Mouse (Mus musculus) neural tube, embryonic 13.5 days (tissue): ENCODE measurements around the gene Dkk3. TPM values are rescaled to one million over a fixed set of nuclear protein-coding genes. Genes with fewer than 3 reads are reported as not detected.

Experiments
- ATAC-seq: fragments of 200-750 bp; cut with Nextera tagmentation; 2 replicates; pipeline ENCODE4 v1.8.0; 2017; ENCODE audit warnings: low read depth, mild to moderate bottlenecking, moderate TSS enrichment, moderate library complexity
- H3K27ac ChIP-seq: fragments of 300-500 bp; sonication (generic); replicated peaks from 2 replicates; pipeline ENCODE4 v1.5.1; 2015; ENCODE audit warnings: moderate library complexity, mild to moderate bottlenecking, inconsistent platforms
- H3K27me3 ChIP-seq: fragments of 300-500 bp; sonication (generic); 2 replicates; pipeline ENCODE4 v1.6.1; 2015; ENCODE audit warnings: mild to moderate bottlenecking, inconsistent platforms
- H3K36me3 ChIP-seq: fragments of 300-500 bp; sonication (generic); 2 replicates; pipeline ENCODE4 v1.6.1; 2015; ENCODE audit warnings: mild to moderate bottlenecking, inconsistent platforms
- H3K4me1 ChIP-seq: fragments of 300-500 bp; sonication (generic); replicated peaks from 2 replicates; pipeline ENCODE4 v1.6.1; 2015; ENCODE audit warnings: inconsistent platforms
- H3K4me2 ChIP-seq: fragments of 300-500 bp; sonication (generic); 2 replicates; pipeline ENCODE4 v1.6.1; 2015; ENCODE audit warnings: inconsistent platforms, mild to moderate bottlenecking, moderate library complexity
- H3K4me3 ChIP-seq: fragments of 300-500 bp; sonication (generic); 2 replicates; pipeline ENCODE4 v1.5.1; 2015; ENCODE audit warnings: mild to moderate bottlenecking, inconsistent platforms
- H3K9ac ChIP-seq: fragments of 300-500 bp; sonication (generic); 2 replicates; pipeline ENCODE4 v1.6.1; 2015; ENCODE audit warnings: moderate library complexity, mild to moderate bottlenecking, inconsistent platforms
- H3K9me3 ChIP-seq: fragments of 300-500 bp; sonication (generic); 2 replicates; pipeline ENCODE4 v1.6.1; 2016; ENCODE audit warnings: inconsistent platforms
- WGBS: fragments of 180-500 bp; shearing (Covaris S2); methylation state at CpG from one replicate; pipeline ENCODE4 v1.1.7; 2015; 5-methylcytosine and 5-hydroxymethylcytosine counted together
- polyA plus RNA-seq: library from polyadenylated mRNA; unstranded; fragments of >200 nt; fragmentation: Nextera tagmentation; extraction: Ambion mirVana; gene quantifications from 2 replicates; pipeline ENCODE4 v1.2.1, GENCODE M21; 2015

Dkk3 gene
- polyA plus RNA-seq, 1 experiment from 2014 or later = 22.5 TPM

DNA sequence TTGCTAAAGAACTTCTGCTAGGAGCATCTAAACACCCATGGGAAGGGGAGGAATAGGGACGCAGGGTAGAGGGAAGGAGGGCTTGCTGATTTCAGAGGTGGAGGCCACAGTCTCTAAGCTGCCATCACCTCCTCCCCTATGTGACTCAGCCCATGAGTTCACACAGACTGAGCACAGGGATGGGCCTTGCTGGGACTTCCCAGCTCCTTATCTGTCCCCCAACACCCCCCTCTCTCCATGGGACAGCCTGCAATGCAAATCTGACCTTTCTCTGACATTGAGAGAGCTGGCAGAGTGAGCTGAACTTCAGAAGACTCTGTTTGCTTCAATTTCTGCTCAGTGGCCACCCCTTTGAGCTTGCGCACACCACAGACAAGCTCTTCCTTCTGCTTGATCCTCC is 18.1 kb downstream of the Dkk3 start:
- 93% methylated on average over 2 of the region's 2 CpGs for WGBS
- no peak overlapping the region for H3K27ac ChIP-seq
- no peak overlapping the region for H3K4me2 ChIP-seq
- no peaks in the 10 kb centered on the region for H3K9me3 ChIP-seq
- no peak overlapping the region for H3K4me3 ChIP-seq
- H3K9ac ChIP-seq = no peak overlapping the region
- H3K4me1 ChIP-seq = peaks cover 19% of the 10 kb centered on the region
- no peak for ATAC-seq
- no peaks in the 10 kb centered on the region for H3K36me3 ChIP-seq
- no peaks in the 10 kb centered on the region for H3K27me3 ChIP-seq

DNA sequence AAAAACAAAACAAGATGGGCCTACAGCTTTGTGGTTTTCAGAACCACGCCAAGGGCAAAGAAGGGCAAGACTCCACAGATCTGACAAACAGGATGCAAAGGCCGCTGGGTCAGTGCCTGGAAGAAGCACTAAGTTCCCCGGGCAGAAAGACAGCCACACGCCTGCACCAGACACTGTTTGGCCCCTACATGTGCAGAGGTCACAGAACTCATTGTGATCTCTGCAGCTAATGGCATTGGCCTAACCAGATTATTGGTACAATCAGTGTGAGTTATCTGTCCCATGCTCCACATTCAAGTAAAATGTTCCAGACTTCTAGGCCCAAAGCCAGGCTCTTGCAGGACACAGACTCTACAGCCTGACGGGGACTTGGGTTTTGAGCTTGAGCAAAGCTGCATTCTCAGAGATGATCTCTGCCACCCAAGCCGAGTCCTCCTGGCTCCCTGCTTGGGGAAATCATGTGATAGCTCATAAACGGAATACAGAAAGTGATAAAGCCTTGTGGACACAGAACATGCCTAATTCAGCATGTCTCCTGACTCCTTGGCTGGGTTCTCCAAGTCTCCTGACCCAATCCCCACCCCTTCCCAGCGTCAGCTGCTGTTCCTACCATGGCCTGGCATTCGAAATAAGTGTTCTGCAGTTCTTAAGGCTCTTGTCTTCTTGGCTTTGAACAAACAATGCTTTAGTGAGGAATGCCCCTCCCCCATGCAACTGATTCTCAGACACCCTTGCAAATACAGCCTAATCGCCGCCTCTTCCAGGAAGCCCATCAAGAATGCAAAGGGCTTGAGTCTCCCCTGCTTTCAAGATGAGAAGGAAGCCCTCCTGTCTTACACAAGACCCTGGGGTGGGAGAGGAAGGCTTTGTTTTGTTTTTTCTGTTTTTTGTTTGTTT is 20.1 kb downstream of the Dkk3 start:
- Histone ChIP-seq H3K27ac (no peak overlapping the region), H3K36me3 (no peaks in the 10 kb centered on the region), H3K4me3 (no peak overlapping the region), H3K9ac (no peak overlapping the region), H3K9me3 (no peaks in the 10 kb centered on the region), H3K27me3 (no peaks in the 10 kb centered on the region), H3K4me2 (no peak overlapping the region), H3K4me1 (peaks cover 11% of the 10 kb centered on the region)
- no peak for ATAC-seq
- WGBS = 77% methylated on average over 11 of the region's 11 CpGs

DNA sequence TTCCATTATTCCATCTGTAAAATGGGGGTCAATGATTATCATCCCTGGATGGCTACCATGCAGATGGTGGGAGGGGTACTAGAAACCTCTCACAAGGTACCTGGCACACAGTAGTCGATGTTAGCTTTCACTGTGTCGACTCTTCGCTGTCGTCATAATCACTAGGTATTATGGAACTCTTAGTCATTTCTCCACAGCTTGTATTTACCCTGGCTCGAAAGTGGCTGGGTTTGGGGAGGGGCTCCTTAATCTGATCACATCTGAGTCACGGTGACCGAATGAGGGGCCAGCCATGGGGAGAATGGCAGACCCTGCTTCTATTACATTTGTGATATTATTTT is 20.7 kb downstream of the Dkk3 start:
- no peak overlapping the region for H3K9ac ChIP-seq
- H3K4me1 ChIP-seq = peaks cover 5% of the 10 kb centered on the region
- H3K27ac ChIP-seq = no peak overlapping the region
- no peaks in the 10 kb centered on the region for H3K27me3 ChIP-seq
- no peak for ATAC-seq
- H3K36me3 ChIP-seq = no peaks in the 10 kb centered on the region
- no peak overlapping the region for H3K4me3 ChIP-seq
- H3K4me2 ChIP-seq = no peak overlapping the region
- WGBS = 93% methylated on average over 7 of the region's 7 CpGs
- no peaks in the 10 kb centered on the region for H3K9me3 ChIP-seq

DNA sequence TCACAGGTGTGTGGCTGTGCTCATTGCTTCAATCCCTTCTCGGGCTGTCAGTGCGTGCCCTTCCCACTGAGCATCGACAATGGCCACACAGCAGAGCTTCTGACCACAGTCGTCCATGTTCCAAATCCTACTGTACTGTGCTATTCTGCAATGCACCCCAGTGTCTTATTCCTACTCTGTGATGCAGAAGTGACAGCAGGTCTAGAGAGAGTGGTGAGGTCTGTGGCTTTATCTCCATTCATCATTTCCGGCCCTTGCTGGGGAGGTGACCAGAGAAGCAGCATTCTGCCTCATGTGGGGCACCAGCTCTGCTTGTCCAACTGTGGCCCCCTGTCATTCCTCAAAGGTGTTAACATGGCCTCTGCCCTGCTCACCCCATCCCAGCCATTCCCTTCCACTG is 22.3 kb downstream of the Dkk3 start:
- Histone ChIP-seq H3K27ac (no peak overlapping the region), H3K36me3 (no peaks in the 10 kb centered on the region), H3K9me3 (no peaks in the 10 kb centered on the region), H3K9ac (no peak overlapping the region), H3K4me1 (no peaks in the 10 kb centered on the region), H3K4me2 (no peak overlapping the region), H3K27me3 (no peaks in the 10 kb centered on the region), H3K4me3 (no peak overlapping the region)
- WGBS = 83% methylated on average over 5 of the region's 5 CpGs
- no peak for ATAC-seq

DNA sequence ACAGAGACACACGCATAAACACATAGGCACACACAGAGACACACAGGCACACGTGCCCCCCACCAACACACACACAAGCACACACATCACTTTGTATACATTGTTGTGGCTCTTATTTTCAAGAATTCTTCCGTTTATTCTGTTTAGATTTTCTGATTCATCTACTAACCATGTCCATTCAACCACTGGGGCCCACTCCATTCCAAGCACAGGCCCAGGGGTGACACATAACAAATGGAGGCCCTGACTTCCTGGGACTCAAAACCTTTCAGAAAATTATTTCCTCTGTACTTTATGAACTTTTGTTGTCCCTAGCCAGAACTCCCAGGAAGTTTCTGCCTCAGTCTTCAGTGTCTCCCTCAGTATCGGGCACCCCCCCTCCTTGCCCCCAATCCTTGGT is 23.7 kb downstream of the Dkk3 start:
- no peak for ATAC-seq
- Histone ChIP-seq H3K4me2 (no peak overlapping the region), H3K4me3 (no peak overlapping the region), H3K36me3 (no peaks in the 10 kb centered on the region), H3K27me3 (no peaks in the 10 kb centered on the region), H3K27ac (no peak overlapping the region), H3K9ac (no peak overlapping the region), H3K4me1 (no peaks in the 10 kb centered on the region), H3K9me3 (no peaks in the 10 kb centered on the region)
- WGBS = 95% methylated on average over 4 of the region's 4 CpGs

DNA sequence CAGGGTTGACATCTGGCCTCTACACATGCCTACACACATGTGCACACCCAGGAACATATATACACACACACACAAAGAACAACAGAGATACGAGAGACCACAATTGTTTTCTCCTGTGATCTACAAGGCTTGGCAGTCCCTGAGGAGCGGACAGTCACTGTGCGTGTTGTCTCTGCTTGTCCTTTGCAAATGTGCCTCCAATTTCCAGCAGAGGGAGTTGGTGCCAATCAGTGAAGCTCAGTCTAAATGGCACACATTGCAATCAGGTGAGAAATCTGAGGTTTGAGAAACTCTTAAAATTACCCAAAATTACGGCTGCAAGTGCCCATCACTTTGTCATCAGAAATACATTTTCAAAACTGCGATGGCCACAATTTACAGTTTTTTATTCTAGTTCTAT is 25.6 kb downstream of the Dkk3 start:
- H3K4me2 ChIP-seq = no peak overlapping the region
- no peak overlapping the region for H3K4me3 ChIP-seq
- no peak overlapping the region for H3K9ac ChIP-seq
- H3K27me3 ChIP-seq = no peaks in the 10 kb centered on the region
- WGBS = 91% methylated on average over 5 of the region's 5 CpGs
- ATAC-seq = no peak
- H3K9me3 ChIP-seq = no peaks in the 10 kb centered on the region
- no peak overlapping the region for H3K27ac ChIP-seq
- no peaks in the 10 kb centered on the region for H3K36me3 ChIP-seq
- no peaks in the 10 kb centered on the region for H3K4me1 ChIP-seq

DNA sequence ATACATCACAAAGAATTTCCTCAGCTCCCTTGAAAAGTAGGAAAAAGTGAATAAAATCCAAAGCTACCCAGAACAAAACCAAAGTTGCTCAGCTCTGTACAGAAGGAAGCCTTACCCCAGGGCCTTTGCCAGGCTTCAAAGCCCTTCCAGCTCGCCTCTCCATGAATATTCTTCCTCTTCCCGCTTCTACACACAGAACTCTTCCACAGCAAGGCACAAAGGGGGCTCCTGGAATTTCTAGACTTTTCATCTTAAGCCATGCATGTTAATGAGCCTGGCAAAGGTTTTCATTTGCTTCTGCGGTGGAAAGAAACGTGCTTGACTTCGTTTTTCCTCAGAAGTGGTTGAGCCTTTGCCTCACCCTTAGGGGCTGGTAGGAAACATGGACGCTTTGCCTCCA is 26.9 kb downstream of the Dkk3 start:
- H3K9ac ChIP-seq = no peak overlapping the region

DNA sequence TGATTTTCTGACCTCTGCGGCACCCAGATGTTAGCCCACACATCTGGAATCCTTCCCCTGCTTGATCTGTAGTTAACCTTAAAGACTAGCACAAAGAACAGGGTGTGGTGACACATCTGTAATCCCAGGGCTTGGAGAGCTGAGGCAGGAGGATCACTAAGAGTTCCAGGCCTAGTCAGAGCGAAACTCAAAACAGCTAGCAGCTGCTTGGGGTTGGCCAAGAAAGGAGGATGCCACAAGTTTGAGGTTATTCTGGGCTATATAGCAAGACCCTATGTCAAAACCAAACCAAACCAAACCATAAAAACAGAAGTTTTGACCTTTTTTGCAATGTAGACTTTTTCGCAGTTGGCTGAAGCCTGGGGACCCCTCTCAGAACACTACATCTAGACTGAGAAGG is 28.2 kb downstream of the Dkk3 start:
- no peak overlapping the region for H3K4me3 ChIP-seq
- H3K27ac ChIP-seq = no peak overlapping the region
- no peak overlapping the region for H3K4me2 ChIP-seq
- no peaks in the 10 kb centered on the region; the same call in 1 of the 2 replicates for H3K4me1 ChIP-seq
- WGBS = 94% methylated on average over 3 of the region's 3 CpGs
- H3K9ac ChIP-seq = no peak overlapping the region
- H3K27me3 ChIP-seq = no peaks in the 10 kb centered on the region
- no peaks in the 10 kb centered on the region for H3K9me3 ChIP-seq
- H3K36me3 ChIP-seq = no peaks in the 10 kb centered on the region
- ATAC-seq = no peak

More for the DNA sequence above, 26.9 kb downstream of the Dkk3 start:
- Histone ChIP-seq H3K27me3 (no peaks in the 10 kb centered on the region), H3K4me1 (no peaks in the 10 kb centered on the region), H3K27ac (no peak overlapping the region), H3K4me3 (no peak overlapping the region), H3K4me2 (no peak overlapping the region), H3K36me3 (no peaks in the 10 kb centered on the region), H3K9me3 (no peaks in the 10 kb centered on the region)
- no peak for ATAC-seq
- 61% methylated on average over 6 of the region's 6 CpGs for WGBS

DNA sequence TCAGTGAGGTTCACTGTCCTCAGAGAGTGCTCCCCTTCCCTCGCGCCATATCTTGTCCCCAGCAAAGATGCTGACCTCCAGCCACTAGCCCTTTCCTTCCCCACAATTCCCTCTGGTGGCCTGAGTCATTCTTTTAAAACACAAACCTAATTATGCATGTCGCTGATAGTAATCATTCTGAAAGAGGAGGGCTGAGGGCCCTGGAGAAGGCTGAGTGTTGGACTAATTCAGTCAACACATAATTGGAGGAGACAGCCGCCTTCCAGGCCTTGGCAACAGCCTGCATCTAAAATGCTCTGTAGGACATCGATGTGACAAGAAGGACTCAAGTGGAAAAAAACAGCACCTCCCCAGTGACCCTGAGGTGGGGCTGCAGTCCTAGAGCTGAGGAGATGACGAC is 29.0 kb downstream of the Dkk3 start:
- no peak for ATAC-seq
- no peak overlapping the region for H3K4me2 ChIP-seq
- no peak overlapping the region for H3K9ac ChIP-seq
- no peaks in the 10 kb centered on the region for H3K27me3 ChIP-seq
- no peak overlapping the region for H3K4me3 ChIP-seq
- H3K9me3 ChIP-seq = no peaks in the 10 kb centered on the region
- H3K36me3 ChIP-seq = no peaks in the 10 kb centered on the region
- H3K27ac ChIP-seq = no peak overlapping the region
- H3K4me1 ChIP-seq = no peaks in the 10 kb centered on the region; the same call in 1 of the 2 replicates
- WGBS = 84% methylated on average over 6 of the region's 6 CpGs

DNA sequence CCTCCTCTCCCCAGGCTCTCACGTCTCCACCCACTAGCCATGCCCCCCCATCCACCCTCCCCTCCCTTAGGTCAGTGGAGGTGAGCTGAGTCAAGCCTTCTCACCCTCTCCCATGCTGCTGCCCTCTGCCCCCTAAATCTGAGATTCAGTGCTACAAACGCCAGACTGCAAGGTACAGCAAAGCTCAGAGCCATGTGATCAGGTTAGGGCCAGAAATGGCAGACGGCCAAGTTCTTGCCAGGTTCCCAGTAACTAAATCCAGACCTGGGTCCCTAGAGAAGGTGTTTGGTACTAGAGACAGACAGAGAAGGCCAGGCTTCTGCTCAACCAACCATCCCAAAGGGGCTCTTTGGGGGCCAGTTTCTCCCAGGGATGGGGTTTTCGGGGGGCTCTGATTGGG is 30.0 kb downstream of the Dkk3 start:
- Histone ChIP-seq H3K4me3 (no peak overlapping the region), H3K9me3 (no peaks in the 10 kb centered on the region), H3K4me1 (no peaks in the 10 kb centered on the region; the same call in 1 of the 2 replicates), H3K4me2 (no peak overlapping the region), H3K9ac (no peak overlapping the region), H3K36me3 (no peaks in the 10 kb centered on the region), H3K27ac (no peak overlapping the region), H3K27me3 (no peaks in the 10 kb centered on the region)
- 0 out of 2 replicates have a peak, but pooled peaks have one; percentile 27 for ATAC-seq
- WGBS = 83% methylated on average over 4 of the region's 4 CpGs

DNA sequence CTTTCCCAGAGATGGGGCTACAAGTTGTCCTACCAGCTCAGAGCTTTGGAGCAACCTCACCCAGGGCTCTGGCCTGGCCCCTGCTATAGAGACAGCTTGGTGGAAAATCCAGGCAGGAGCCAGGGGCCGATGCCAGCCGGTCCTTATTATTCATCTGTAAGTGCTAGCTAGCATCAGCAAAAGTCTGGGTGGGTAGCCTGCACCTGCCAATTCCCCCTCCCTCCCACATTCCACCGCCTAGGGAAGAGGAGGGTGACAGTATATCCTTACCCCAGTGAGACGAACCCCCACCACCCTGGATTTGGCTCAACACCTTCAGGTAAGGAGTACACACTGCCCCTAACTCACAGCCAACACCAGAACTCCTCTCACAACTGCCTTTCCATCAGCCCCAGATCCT is 30.9 kb downstream of the Dkk3 start:
- H3K4me2 ChIP-seq = no peak overlapping the region
- H3K9ac ChIP-seq = no peak overlapping the region
- no peak overlapping the region for H3K27ac ChIP-seq
- no peaks in the 10 kb centered on the region for H3K27me3 ChIP-seq
- H3K4me1 ChIP-seq = no peaks in the 10 kb centered on the region; the same call in 1 of the 2 replicates
- no peak overlapping the region for H3K4me3 ChIP-seq
- no peaks in the 10 kb centered on the region for H3K36me3 ChIP-seq
- H3K9me3 ChIP-seq = no peaks in the 10 kb centered on the region
- ATAC-seq = no peak
- 86% methylated on average over 4 of the region's 4 CpGs for WGBS

DNA sequence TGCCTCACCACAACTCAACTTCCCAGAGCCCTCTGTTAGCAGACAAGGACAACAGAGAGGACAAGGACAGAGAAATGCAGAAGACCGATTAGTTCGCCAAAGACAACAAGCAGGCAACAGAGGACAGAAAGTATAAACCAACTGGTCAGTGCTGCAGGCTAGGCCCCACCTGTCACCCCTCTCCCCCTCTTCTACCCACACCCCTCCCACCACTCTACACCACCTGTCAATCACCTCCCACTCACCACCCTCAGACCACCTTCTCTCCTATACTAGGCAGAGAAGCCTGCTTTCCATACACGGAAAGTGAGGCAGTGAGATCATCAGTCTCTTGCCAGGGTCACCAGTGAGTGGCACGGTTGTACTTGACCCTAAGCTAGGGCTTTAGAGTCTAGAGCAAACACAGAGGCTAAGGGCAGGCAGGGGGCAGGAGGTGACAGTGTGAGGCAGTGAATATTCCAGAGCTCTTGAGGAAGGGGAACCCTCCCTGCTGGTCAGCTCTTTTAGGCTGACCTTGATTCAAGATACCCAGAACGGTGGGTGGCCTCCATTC is 31.7 kb downstream of the Dkk3 start:
- Histone ChIP-seq H3K36me3 (no peaks in the 10 kb centered on the region), H3K27ac (no peak overlapping the region), H3K4me1 (no peaks in the 10 kb centered on the region; the same call in 1 of the 2 replicates), H3K27me3 (no peaks in the 10 kb centered on the region), H3K4me2 (no peak overlapping the region), H3K4me3 (no peak overlapping the region), H3K9ac (no peak overlapping the region), H3K9me3 (no peaks in the 10 kb centered on the region)
- ATAC-seq = no peak
- WGBS = 82% methylated on average over 5 of the region's 5 CpGs
